Mouse (Mus musculus): ENCODE measurements around the gene Ccdc87. TPM values are rescaled to one million over a fixed set of nuclear protein-coding genes. Genes with fewer than 3 reads are reported as not detected.
A peak's percentile ranks its signal among the peaks of the same experiment; 100 is the strongest.

Gene Ccdc87
- polyA plus RNA-seq, 1 experiment from 2014 or later, result not detected

- no peak overlapping the region for H3K9ac ChIP-seq (ENCODE audit: low read depth, low read length)
- no peak for TF ChIP-seq CTCF (IDR thresholded peaks at IDR 0.05; ENCODE audit: low read depth)
- no peak for ATAC-seq
Observed at GRCm38 (mm10) chr19:4845846-4846245, 6.7 kb downstream of the Ccdc87 start.

GRCm38 (mm10) chr19:4847490-4847889 lies 8.3 kb downstream of the Ccdc87 start:
- no peaks in the 10 kb centered on the region for H3K4me1 ChIP-seq (replicated peaks; ENCODE audit: control insufficient read depth, insufficient read depth, low read length)
- H3K9ac ChIP-seq (ENCODE audit: low read depth, low read length), result no peak overlapping the region
- no peak overlapping the region for H3K27ac ChIP-seq (ENCODE audit: low read depth, low read length)
- no peak overlapping the region for H3K4me2 ChIP-seq (replicated peaks; ENCODE audit: low read depth)
- peak; percentile 81 for TF ChIP-seq CTCF (IDR thresholded peaks at IDR 0.05; ENCODE audit: low read depth)
- no peak overlapping the region for H3K4me3 ChIP-seq (ENCODE audit: low read depth, low read length)
- 0 out of 2 replicates have a peak, but pooled peaks cover 1% of the 10 kb centered on the region for H3K27me3 ChIP-seq (replicated peaks; ENCODE audit: control insufficient read depth, insufficient read depth, low read length)
- H3K36me3 ChIP-seq (ENCODE audit: control insufficient read depth, insufficient read depth), result no peaks in the 10 kb centered on the region
- no peak for ATAC-seq
- 19% methylated on average over 7 of the region's 7 CpGs for WGBS
- H3K9me3 ChIP-seq (ENCODE audit: control insufficient read depth), result no peaks in the 10 kb centered on the region

More at GRCm38 (mm10) chr19:4845846-4846245, 6.7 kb downstream of the Ccdc87 start:
- Histone ChIP-seq H3K4me1 (replicated peaks; ENCODE audit: control insufficient read depth, insufficient read depth, low read length) (no peaks in the 10 kb centered on the region), H3K9me3 (ENCODE audit: control insufficient read depth) (no peaks in the 10 kb centered on the region), H3K4me2 (replicated peaks; ENCODE audit: low read depth) (no peak overlapping the region), H3K36me3 (ENCODE audit: control insufficient read depth, insufficient read depth) (no peaks in the 10 kb centered on the region), H3K4me3 (ENCODE audit: low read depth, low read length) (no peak overlapping the region), H3K27ac (ENCODE audit: low read depth, low read length) (no peak overlapping the region), H3K27me3 (replicated peaks; ENCODE audit: control insufficient read depth, insufficient read depth, low read length) (peaks cover 10% of the 10 kb centered on the region; the same call in 1 of the 2 replicates)
- 67% methylated on average over 2 of the region's 2 CpGs for WGBS

- TF ChIP-seq CTCF (IDR thresholded peaks at IDR 0.05; ENCODE audit: low read depth), result no peak
Observed at GRCm38 (mm10) chr19:4849800-4850199, 10.6 kb downstream of the Ccdc87 start.

GRCm38 (mm10) chr19:4850281-4850680 lies 11.1 kb downstream of the Ccdc87 start:
- WGBS, result 58% methylated on average over 5 of the region's 5 CpGs
- Histone ChIP-seq H3K4me2 (replicated peaks; ENCODE audit: low read depth) (no peak overlapping the region), H3K4me3 (ENCODE audit: low read depth, low read length) (no peak overlapping the region), H3K4me1 (replicated peaks; ENCODE audit: control insufficient read depth, insufficient read depth, low read length) (peaks cover 4% of the 10 kb centered on the region; the same call in 1 of the 2 replicates), H3K27me3 (replicated peaks; ENCODE audit: control insufficient read depth, insufficient read depth, low read length) (peaks cover 2% of the 10 kb centered on the region; the same call in 1 of the 2 replicates), H3K9me3 (ENCODE audit: control insufficient read depth) (no peaks in the 10 kb centered on the region), H3K9ac (ENCODE audit: low read depth, low read length) (no peak overlapping the region), H3K27ac (ENCODE audit: low read depth, low read length) (no peak overlapping the region), H3K36me3 (ENCODE audit: control insufficient read depth, insufficient read depth) (no peaks in the 10 kb centered on the region)
- TF ChIP-seq CTCF (IDR thresholded peaks at IDR 0.05; ENCODE audit: low read depth), result no peak
- ATAC-seq, result no peak

More at GRCm38 (mm10) chr19:4849800-4850199, 10.6 kb downstream of the Ccdc87 start:
- H3K9me3 ChIP-seq (ENCODE audit: control insufficient read depth), result no peaks in the 10 kb centered on the region
- H3K27ac ChIP-seq (ENCODE audit: low read depth, low read length), result no peak overlapping the region
- peaks cover 4% of the 10 kb centered on the region; the same call in 1 of the 2 replicates for H3K4me1 ChIP-seq (replicated peaks; ENCODE audit: control insufficient read depth, insufficient read depth, low read length)
- H3K4me2 ChIP-seq (replicated peaks; ENCODE audit: low read depth), result no peak overlapping the region
- no peaks in the 10 kb centered on the region for H3K36me3 ChIP-seq (ENCODE audit: control insufficient read depth, insufficient read depth)
- no peak overlapping the region for H3K9ac ChIP-seq (ENCODE audit: low read depth, low read length)
- 50% methylated on average over 4 of the region's 4 CpGs for WGBS
- ATAC-seq, result no peak
- no peaks in the 10 kb centered on the region; the same call in 1 of the 2 replicates for H3K27me3 ChIP-seq (replicated peaks; ENCODE audit: control insufficient read depth, insufficient read depth, low read length)
- H3K4me3 ChIP-seq (ENCODE audit: low read depth, low read length), result no peak overlapping the region

- 2% methylated on average over 45 of the region's 45 CpGs for WGBS
Observed at GRCm38 (mm10) chr19:4854552-4855469, 15.6 kb downstream of the Ccdc87 start, which contains the start of gene Ctsf. Gene Ctsf, plus strand, starts transcription at chr19:4855130.

GRCm38 (mm10) chr19:4855470-4855820 lies 16.3 kb downstream of the Ccdc87 start:
- no peak for ATAC-seq
- WGBS, result 3% methylated on average over 14 of the region's 14 CpGs
- peak overlapping the region; percentile 48 for H3K9ac ChIP-seq (ENCODE audit: low read depth, low read length)
- peak overlapping the region; percentile 97 for H3K4me2 ChIP-seq (replicated peaks; ENCODE audit: low read depth)
- H3K4me3 ChIP-seq (ENCODE audit: low read depth, low read length), result peak overlapping the region; percentile 51
- H3K27me3 ChIP-seq (replicated peaks; ENCODE audit: control insufficient read depth, insufficient read depth, low read length), result peaks cover 3% of the 10 kb centered on the region; the same call in 1 of the 2 replicates
- H3K27ac ChIP-seq (ENCODE audit: low read depth, low read length), result no peak overlapping the region
- H3K36me3 ChIP-seq (ENCODE audit: control insufficient read depth, insufficient read depth), result no peaks in the 10 kb centered on the region
- H3K4me1 ChIP-seq (replicated peaks; ENCODE audit: control insufficient read depth, insufficient read depth, low read length), result peaks cover 4% of the 10 kb centered on the region; the same call in 1 of the 2 replicates
- no peaks in the 10 kb centered on the region for H3K9me3 ChIP-seq (ENCODE audit: control insufficient read depth)
- no peak for TF ChIP-seq CTCF (IDR thresholded peaks at IDR 0.05; ENCODE audit: low read depth)

More at GRCm38 (mm10) chr19:4854552-4855469, 15.6 kb downstream of the Ccdc87 start, which contains the start of gene Ctsf:
- Histone ChIP-seq H3K9ac (ENCODE audit: low read depth, low read length) (peak within 1 kb of the TSS; percentile 48), H3K4me1 (replicated peaks; ENCODE audit: control insufficient read depth, insufficient read depth, low read length) (peaks cover 4% of the 10 kb centered on the region; the same call in 1 of the 2 replicates), H3K27me3 (replicated peaks; ENCODE audit: control insufficient read depth, insufficient read depth, low read length) (peaks cover 3% of the 10 kb centered on the region; the same call in 1 of the 2 replicates), H3K4me2 (replicated peaks; ENCODE audit: low read depth) (peak within 1 kb of the TSS; percentile 97), H3K9me3 (ENCODE audit: control insufficient read depth) (no peaks in the 10 kb centered on the region), H3K27ac (ENCODE audit: low read depth, low read length) (no peak within 1 kb of the TSS), H3K4me3 (ENCODE audit: low read depth, low read length) (peak within 1 kb of the TSS; percentile 51), H3K36me3 (ENCODE audit: control insufficient read depth, insufficient read depth) (no peaks in the 10 kb centered on the region)
- peak; percentile 69 for ATAC-seq
- TF ChIP-seq CTCF (IDR thresholded peaks at IDR 0.05; ENCODE audit: low read depth), result 0 out of 2 replicates have a peak, but pooled peaks have one; percentile 11
